Mouse (Mus musculus) mesoderm, embryonic 11.5 days (tissue): Measurements from ENCODE around the gene Tob1.

Experiments used
- DNase-seq: peaks from one replicate; pipeline ENCODE4 v3.0.0-alpha.2; 2012; ENCODE audit warnings: low read depth, low spot score

The Tob1 gene

DNA sequence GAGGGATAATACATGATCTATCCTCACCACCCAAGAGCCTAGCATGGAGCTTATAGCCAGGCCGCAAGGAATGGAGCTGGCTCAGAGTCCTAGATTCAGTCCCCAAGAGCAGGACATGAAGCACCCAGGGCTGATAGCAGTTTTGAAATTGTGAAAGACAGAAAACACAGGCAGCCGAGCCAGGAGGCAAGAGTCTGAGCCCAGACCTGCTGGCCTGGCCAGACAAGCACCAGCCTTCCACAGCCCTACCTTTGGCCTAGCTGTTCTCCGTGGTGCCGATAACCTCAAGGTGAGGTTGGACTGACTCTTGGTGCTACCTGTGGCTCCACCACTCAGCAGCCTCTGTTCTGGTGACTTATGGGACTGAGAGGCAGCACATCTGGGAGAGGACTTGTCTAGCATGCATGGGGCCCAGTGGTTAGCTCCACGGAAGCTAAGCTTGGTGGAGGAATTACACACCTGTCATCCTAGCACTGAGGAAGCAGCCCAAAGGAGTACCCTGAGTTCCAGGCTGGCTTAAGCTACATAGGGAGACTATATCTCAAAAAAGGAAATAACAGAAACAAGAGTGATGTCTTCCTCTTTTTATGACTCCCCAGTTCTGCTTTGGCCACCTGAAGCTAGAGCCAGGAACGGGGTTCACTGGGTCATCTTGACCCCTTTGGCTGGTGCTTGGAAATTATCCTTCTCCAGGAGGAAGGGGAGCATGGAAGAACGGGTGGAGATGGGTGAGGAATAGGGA, 12.7 kb upstream of the Tob1 start:
- no peak for DNase-seq

GRCm38 (mm10) chr11:94199771-94200170, 11.5 kb upstream of the Tob1 start:
- DNase-seq: no peak

- no peak for DNase-seq
These were observed 10.8 kb upstream of the Tob1 start for GRCm38 (mm10) chr11:94200422-94200821.

- no peak for DNase-seq
These were observed 9.1 kb upstream of the Tob1 start for GRCm38 (mm10) chr11:94202106-94202505.

- DNase-seq: no peak
These were observed 8.2 kb upstream of the Tob1 start for GRCm38 (mm10) chr11:94203066-94203465.

GRCm38 (mm10) chr11:94206398-94207114, 4.7 kb upstream of the Tob1 start:
- no peak for DNase-seq

- no peak for DNase-seq
These were observed 2.2 kb upstream of the Tob1 start for GRCm38 (mm10) chr11:94208811-94209675.

GRCm38 (mm10) chr11:94209695-94210131, 1.5 kb upstream of the Tob1 start:
- DNase-seq: no peak

GRCm38 (mm10) chr11:94210191-94211086, 815 bp upstream of the Tob1 start:
- DNase-seq: peak; percentile 97

DNA sequence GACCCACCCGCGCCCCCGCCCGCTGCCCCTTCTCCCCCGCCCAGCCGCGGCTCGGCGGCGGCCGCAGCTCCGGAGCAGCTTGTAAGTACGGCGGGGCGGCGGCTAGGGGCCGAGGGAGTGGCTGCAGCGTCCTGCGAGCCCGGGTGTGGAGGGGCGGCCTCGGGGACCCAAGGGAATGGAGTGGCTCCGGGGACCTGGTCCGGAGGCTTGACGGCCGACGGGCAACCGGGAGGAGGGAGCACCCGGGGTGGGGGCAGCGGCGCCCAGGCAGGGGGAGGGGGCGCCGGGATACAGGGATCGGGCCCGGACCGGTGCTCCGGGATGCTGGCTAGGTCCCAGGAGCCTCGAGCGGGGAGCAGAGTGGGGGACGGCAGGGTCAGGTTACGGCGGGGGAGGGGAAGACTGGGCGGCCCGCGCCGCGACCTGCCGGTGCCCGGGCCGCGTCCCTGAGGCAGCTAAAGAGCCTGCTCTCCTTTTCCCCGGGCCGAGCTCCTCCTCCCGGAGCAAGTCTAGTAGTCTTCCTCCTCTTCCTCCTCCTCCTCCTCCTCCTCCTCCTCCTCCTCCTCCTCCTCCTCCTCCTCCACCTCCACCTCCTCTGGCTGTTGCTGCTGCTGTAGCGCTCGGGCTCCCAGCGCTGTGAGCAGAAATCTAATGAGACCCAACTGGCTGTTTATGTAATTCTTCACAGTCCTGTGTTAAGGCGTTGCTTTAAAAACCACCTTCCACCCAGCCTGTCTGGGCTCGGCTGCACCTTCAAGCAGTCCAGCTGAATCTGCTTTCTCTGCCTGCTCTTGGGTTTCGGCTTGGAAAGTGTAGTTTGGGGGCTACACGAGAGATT, 616 bp downstream of the Tob1 start:
- DNase-seq: peak; percentile 62

DNA sequence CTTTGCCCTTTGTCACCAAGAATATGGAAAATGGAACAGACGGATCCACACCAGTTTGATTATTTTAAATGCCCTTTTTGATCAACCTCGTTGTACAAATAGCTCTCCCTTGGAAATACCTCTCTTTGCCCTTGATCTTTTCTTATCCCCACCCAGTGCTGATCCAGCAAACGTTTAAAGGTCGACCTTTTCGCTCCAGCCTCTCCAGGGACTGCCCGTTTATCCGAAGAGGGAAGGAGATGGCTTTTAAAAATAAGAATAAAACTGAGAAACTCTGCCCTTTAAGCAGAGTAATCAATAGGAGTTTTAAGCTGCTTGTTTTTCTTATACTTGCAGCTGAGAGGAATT, 1.2 kb downstream of the Tob1 start:
- DNase-seq: no peak

DNA sequence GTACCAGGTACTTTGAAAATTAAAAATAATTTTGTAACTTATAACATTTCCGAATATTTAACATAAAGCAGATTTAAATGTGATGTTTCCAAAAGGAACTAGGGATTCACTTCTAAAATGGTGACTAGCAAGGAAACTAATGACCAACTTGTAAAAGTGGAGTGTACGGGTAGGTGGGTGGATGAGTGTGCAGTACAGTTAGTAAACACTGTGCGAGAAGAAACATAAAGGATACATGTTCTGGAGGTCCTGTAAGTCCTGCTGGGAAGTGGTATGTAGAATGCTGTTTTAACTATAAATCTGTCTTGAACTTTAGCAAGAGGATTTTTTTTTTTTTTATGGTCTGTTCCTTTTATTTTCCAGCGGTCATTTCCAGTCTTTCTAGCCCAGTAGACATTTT, 1.7 kb downstream of the Tob1 start:
- no peak for DNase-seq

DNA sequence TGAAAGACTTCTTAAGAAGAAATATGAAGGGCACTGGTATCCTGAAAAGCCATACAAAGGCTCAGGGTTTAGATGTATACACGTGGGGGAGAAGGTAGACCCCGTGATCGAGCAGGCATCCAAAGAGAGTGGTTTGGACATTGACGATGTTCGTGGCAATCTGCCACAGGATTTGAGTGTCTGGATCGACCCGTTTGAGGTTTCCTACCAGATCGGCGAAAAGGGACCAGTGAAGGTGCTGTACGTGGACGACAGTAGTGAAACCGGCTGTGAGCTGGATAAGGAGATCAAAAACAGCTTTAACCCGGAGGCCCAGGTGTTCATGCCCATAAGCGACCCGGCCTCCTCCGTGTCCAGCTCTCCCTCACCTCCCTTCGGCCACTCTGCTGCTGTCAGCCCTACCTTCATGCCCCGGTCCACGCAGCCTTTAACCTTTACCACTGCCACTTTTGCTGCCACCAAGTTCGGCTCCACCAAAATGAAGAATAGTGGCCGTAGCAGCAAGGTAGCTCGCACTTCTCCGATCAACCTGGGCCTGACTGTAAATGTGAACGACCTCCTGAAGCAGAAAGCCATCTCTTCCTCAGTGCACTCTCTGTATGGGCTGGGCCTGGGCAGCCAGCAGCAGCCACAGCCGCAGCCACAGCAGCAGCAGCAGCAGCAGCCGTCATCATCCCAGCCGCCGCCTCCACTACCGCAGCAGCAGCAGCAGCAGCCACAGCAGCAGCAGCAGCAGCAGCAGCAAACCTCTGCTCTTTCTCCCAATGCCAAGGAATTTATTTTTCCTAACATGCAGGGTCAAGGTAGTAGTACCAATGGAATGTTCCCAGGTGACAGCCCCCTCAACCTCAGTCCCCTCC, 2.7 kb downstream of the Tob1 start:
- no peak for DNase-seq

DNA sequence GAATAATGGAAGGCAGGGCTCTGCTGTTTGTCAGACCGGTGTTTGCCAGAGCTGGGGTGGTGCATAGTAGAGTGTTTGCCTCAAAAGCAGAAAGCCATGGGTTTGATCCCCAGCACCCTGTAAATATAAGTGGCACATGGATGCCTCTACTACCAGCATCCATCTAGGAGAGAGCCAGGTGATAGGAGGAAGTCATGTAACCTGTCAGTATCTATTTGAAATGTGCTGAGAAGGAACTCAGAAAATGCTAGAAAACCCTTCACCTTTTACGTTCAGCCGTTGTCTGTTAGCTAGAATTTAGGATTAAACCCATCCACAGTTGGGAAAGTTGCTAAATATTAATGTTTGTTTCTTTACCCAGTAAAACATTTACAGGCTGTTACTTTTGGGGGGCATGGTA, 4.3 kb downstream of the Tob1 start:
- no peak for DNase-seq

GRCm38 (mm10) chr11:94216247-94216646, 5.0 kb downstream of the Tob1 start:
- DNase-seq: no peak

- no peak for DNase-seq
These were observed 10.0 kb downstream of the Tob1 start for GRCm38 (mm10) chr11:94221257-94221656.

DNA sequence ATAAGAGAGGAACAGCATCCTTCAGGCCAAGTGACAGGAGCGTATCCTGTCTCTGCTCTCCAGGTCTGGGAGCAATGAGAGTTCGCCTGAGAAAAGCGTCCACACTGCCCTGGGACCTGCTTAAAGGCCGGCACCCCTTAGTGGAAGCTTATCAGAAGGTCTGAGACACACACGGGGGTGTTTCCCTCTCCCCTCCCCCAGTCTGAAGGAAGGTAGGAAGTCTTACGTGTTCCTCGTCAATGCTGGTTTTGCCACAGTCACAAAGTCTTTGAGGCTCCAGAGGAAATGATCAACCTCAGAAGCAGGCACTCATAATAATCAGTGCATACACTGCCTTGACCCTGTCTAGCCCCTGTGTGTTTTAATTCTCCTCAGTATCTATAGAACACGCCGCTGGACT, 12.3 kb downstream of the Tob1 start:
- DNase-seq: no peak

GRCm38 (mm10) chr11:94225985-94226384, 14.7 kb downstream of the Tob1 start:
- peak; percentile 54 for DNase-seq

DNA sequence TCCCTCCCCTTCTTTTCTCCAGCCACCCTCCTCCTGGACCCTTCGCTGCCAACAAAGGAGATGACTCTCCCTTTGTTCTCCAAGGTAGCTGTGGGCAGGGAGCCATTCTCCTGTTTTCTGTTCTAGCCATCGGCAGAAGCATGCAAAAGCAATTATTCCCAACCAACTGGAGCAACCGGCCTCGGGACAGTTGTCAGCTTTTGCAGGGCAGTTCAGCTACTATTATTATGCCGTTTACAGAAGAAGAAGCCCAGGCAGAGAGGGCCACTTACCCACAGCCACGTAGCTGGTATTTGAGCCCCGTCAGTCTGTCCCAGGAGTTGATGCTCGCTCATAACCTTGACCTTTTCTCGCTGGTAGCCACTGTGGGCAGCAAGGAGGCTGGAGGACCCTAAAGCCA, 17.2 kb downstream of the Tob1 start:
- no peak for DNase-seq
